Mouse (Mus musculus): ENCODE measurements around the gene Dynlt1b. TPM values are rescaled to one million over a fixed set of nuclear protein-coding genes. Genes with fewer than 3 reads are reported as not detected.
"Not testable (repeated sequence)": the region's sequence is repeated elsewhere in the genome, so short reads cannot be mapped to it uniquely, and the experiment has no call there.

The Dynlt1b gene
- total RNA-seq, 2 experiments from 2014 or later: 26.8 to 30.7 TPM

GRCm38 (mm10) chr17:6422805-6423204, 7.1 kb upstream of the Dynlt1b start:
- not testable (repeated sequence) for DNase-seq (ENCODE audit: low spot score in 2 of 2)

GRCm38 (mm10) chr17:6424294-6424980, 5.5 kb upstream of the Dynlt1b start:
- not testable (repeated sequence) for DNase-seq (ENCODE audit: low spot score in 2 of 2)

- not testable (repeated sequence) for DNase-seq (ENCODE audit: low spot score in 2 of 2)
Measured at GRCm38 (mm10) chr17:6425325-6425724, 4.6 kb upstream of the Dynlt1b start.

- not testable (repeated sequence) for DNase-seq (ENCODE audit: low spot score in 2 of 2)
Measured at GRCm38 (mm10) chr17:6426869-6427268, 3.0 kb upstream of the Dynlt1b start.

- DNase-seq (ENCODE audit: low spot score in 2 of 2): not testable (repeated sequence)
Measured at GRCm38 (mm10) chr17:6428926-6429325, 986 bp upstream of the Dynlt1b start.

- DNase-seq (ENCODE audit: low spot score in 2 of 2): not testable (repeated sequence)
Measured at GRCm38 (mm10) chr17:6430410-6431001, 594 bp downstream of the Dynlt1b start.

GRCm38 (mm10) chr17:6432456-6432855, 2.5 kb downstream of the Dynlt1b start:
- not testable (repeated sequence) for DNase-seq (ENCODE audit: low spot score in 2 of 2)

GRCm38 (mm10) chr17:6433691-6434090, 3.8 kb downstream of the Dynlt1b start:
- not testable (repeated sequence) for DNase-seq (ENCODE audit: low spot score in 2 of 2)

- not testable (repeated sequence) for DNase-seq (ENCODE audit: low spot score in 2 of 2)
Measured at GRCm38 (mm10) chr17:6438080-6438479, 8.2 kb downstream of the Dynlt1b start.

GRCm38 (mm10) chr17:6439913-6440312, 10.0 kb downstream of the Dynlt1b start:
- DNase-seq (ENCODE audit: low spot score in 2 of 2): not testable (repeated sequence)

GRCm38 (mm10) chr17:6440493-6441077, 10.7 kb downstream of the Dynlt1b start:
- DNase-seq (ENCODE audit: low spot score in 2 of 2): not testable (repeated sequence)

GRCm38 (mm10) chr17:6441254-6441653, 11.3 kb downstream of the Dynlt1b start:
- DNase-seq (ENCODE audit: low spot score in 2 of 2): not testable (repeated sequence)

- DNase-seq (ENCODE audit: low spot score in 2 of 2): not testable (repeated sequence)
Measured at GRCm38 (mm10) chr17:6442513-6442912, 12.6 kb downstream of the Dynlt1b start.

GRCm38 (mm10) chr17:6445794-6446587, 16.1 kb downstream of the Dynlt1b start:
- not testable (repeated sequence) for DNase-seq (ENCODE audit: low spot score in 2 of 2)

GRCm38 (mm10) chr17:6448293-6448692, 18.4 kb downstream of the Dynlt1b start:
- DNase-seq (ENCODE audit: low spot score in 2 of 2): not testable (repeated sequence)

GRCm38 (mm10) chr17:6449166-6449565, 19.3 kb downstream of the Dynlt1b start:
- not testable (repeated sequence) for DNase-seq (ENCODE audit: low spot score in 2 of 2)

- DNase-seq (ENCODE audit: low spot score in 2 of 2): not testable (repeated sequence)
Measured at GRCm38 (mm10) chr17:6451205-6451604, 21.3 kb downstream of the Dynlt1b start.

GRCm38 (mm10) chr17:6452689-6453088, 22.8 kb downstream of the Dynlt1b start:
- peak; percentile 70 to 83 for DNase-seq (ENCODE audit: low spot score in 2 of 2)

- not testable (repeated sequence) for DNase-seq (ENCODE audit: low spot score in 2 of 2)
Measured at GRCm38 (mm10) chr17:6454703-6455102, 24.8 kb downstream of the Dynlt1b start.

- not testable (repeated sequence) for DNase-seq (ENCODE audit: low spot score in 2 of 2)
Measured at GRCm38 (mm10) chr17:6455883-6456282, 26.0 kb downstream of the Dynlt1b start.
